Mouse (Mus musculus) frontal cortex, postnatal 25 days (tissue): ENCODE measurements around the gene Dcst2.
A peak's percentile ranks its signal among the peaks of the same experiment; 100 is the strongest.

Experiments used
- DNase-seq, 2 experiments: peaks; one replicate each; pipeline ENCODE4 v3.0.0; 2022; ENCODE audit warnings: low spot score in 2 of 2

Dcst2 gene

DNA sequence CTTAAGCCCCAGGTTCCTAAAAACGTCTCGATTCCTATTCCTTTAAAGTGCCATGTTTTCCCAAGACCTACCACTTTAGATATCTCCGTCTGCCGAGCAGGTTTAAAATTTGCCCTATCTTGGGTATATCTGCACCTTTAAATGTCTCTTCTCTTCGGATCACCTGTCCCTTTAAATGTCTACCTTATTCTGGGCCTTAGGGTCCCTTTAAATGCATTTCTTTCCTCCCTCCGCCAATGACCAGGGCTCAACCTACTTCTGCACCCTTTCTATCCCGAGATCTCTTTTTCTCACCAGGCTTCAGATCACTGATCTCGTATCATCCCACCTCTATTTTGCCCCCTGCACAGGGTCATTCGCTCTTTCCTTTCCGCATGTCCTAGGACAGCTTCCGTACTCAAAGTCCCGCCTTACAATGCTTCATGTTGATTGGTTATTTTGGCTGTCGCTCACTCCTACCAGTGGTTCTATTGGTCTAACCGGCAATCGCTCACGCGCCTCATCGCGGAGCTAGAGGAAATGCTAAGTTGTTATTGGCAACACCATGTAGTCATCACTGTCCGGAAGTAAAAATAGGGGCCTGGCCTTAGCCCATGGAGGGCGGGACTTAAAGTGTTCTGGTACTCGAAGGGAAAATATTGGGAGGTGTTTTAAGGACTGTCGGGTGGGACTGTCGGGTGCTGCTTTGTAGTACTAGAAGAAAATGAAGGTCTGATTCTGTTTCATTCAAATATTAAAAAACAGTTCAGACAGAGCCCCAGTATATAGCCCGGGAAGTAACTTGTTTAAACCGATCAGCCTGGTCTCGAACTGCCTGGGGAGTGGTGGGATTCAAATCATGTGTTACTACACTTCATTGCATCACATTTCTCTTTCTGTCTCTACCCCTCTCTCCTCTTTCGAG, 50.0 kb downstream of the Dcst2 start, which contains the start of gene Flad1:
TSS of gene Flad1 (minus strand) at position 381 of the 904 bp plus-strand sequence.
- peak; percentile 100 for DNase-seq

DNA sequence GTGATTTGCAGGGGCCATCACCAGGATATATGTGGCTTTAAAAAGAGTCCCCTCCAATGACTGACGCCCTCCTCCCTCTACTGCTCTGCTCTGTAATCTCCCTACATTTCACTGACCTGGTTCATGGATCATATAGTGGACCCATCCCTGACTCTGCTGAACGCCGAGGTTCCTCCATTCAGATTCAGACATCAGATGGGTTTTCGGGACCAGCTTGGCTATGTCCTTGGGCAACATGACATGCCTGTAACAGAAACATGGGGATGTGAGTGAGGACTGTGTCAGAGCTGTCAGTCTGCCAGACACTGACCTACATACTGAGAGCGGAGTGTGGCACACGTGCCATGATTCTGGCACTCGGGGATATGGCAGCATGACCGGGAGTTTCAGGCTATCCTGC, 54.4 kb downstream of the Dcst2 start:
- DNase-seq, result no peak

DNA sequence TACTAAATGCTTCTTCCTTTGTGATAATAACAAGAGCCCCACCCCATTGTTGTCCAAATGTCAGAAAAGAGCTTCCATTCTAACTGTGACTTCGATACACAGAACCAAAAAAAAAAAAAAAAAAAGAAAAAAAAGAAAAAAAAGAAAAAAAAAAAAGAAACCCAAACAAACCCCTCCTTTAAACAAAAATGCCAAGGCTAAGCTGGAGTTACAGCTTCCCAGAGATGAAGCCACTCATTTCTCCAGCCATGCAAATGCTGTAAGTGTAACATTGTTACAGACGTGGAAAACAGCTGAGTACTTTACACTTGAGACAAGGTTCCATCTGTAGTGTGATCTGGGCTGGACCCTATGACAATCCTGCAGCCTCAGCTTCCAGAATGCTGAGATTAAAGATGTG, 55.4 kb downstream of the Dcst2 start:
- no peak for DNase-seq

DNA sequence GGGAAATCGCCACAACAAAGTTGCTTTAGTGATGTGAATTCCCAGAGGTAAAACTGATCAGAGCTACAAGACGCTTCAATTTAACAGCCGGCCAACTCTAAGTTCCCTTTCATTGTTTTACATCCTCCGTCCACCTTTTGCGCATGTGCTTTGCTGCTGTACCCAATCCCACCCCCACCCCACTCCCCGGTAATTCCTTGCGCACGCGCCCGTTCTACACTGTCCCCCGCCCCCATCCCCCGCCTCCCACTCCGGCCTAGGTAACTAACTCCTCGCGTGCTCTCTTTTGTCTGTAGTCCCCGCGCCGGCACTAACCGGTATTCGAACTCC, 56.0 kb downstream of the Dcst2 start:
- DNase-seq, result no peak

DNA sequence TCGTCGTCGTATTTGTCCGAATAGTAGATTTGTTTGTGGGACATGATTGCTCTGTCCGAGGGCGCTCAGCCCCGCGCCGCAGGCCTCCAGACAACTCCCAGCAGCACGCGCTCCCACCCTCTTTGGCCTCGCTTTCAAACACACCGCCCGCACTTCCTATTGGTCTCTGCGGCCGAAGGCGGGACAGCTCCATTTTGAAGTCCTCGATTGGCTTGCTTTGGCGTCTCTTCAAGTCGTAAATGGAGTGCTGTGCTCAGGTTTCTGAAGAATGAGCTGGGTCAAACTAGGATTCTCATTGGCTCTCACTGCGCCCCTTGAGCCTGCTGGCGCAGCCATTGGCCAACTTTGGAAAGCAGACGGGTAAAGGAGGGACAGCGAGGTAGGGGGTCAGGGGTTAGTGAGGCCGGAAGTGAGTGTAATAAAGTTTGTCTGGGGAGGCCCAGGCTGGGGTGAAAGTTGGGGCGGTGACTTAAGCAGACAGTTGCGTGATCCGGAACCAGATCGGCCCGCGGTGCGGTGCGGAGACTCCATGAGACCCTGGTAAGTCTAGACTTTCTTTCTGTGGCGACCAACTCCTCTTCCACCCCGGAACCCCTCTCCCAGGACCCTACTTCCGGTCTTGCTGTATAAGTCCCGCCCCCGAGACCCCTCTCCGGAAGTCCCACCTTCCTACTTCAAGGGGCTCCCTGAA, 56.5 kb downstream of the Dcst2 start, which contains the start of the genes Cks1b and Shc1:
TSS of gene Cks1b (minus strand) at position 214 of the 691 bp plus-strand sequence.
TSS of gene Shc1 (plus strand) at position 274 of the 691 bp plus-strand sequence.
- DNase-seq, result peak; percentile 80 to 85

DNA sequence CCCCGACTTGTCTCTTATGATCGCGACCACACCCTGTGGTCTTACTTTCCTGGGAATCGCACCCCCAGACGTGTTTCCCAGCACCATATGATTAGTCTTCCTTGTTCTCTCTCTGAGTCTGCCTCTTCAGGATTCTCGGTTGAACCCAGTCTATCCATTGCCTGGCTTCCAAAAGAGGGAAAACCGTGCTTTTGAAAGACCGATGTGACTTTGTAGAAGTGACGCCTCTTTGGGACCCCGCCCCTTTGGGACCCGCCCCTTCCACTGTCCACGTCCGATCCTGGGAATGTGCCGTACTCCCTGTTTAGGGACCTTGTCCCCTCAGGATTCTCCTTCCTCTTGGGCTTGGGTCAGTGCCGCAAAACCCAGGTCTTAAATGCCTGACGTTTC, 57.1 kb downstream of the Dcst2 start:
- DNase-seq, result no peak

DNA sequence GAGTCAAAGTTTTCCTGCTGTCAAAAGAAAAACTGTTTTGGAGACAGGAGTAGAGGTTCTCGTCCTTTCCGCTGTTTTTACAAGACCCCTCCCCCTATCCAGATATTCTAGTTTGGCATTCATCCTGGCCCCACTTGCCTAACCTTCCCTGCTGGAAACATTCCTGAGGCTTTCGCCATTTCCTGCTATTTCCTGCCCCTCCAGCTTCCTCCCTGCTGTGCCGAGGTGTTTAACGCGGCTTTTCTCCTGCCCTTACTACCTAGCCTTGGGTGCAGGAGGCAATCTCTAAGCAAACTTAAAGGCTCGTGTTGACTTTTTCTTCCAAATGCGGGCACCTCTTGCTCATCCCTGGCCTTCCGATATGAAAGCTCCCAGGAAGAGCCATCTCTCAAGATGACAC, 57.8 kb downstream of the Dcst2 start:
- no peak for DNase-seq

DNA sequence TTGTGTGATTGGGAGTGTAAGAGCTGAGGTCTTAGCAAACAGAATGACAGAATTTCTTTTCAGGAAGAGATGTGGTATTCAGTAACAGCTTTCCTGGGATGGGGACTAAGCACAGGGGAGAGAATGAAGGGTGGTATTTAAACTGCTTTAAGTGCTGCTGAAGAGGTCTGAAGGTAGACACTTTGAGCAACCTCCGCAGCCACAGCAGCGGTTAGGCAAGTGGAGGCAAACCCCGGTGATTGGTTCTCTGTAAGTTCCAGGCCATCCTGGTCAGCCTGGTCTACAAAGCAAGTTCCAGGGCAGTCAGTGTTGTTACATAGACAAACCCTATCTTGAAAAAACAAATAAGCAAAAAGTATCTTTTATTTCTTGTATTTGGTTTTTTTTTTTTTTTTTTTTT, 58.2 kb downstream of the Dcst2 start:
- DNase-seq, result no peak

DNA sequence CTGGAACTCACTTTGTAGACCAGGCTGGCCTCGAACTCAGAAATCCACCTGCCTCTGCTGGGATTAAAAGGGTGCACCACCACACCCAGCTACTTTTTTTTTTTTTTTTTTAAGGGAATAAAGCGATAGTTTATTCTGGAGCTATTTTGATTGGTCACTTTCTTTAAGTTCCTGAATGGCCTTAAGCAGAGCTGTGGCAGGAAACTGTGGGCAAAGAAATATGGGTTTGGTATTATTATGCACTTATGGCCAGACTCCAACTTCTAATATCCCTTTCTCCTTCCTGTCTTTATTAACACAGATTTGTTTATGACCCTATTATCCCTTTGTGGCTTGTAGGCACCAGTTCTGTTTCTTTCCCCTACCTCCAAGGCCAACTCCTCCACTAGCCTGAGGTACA, 58.6 kb downstream of the Dcst2 start:
- DNase-seq, result no peak

DNA sequence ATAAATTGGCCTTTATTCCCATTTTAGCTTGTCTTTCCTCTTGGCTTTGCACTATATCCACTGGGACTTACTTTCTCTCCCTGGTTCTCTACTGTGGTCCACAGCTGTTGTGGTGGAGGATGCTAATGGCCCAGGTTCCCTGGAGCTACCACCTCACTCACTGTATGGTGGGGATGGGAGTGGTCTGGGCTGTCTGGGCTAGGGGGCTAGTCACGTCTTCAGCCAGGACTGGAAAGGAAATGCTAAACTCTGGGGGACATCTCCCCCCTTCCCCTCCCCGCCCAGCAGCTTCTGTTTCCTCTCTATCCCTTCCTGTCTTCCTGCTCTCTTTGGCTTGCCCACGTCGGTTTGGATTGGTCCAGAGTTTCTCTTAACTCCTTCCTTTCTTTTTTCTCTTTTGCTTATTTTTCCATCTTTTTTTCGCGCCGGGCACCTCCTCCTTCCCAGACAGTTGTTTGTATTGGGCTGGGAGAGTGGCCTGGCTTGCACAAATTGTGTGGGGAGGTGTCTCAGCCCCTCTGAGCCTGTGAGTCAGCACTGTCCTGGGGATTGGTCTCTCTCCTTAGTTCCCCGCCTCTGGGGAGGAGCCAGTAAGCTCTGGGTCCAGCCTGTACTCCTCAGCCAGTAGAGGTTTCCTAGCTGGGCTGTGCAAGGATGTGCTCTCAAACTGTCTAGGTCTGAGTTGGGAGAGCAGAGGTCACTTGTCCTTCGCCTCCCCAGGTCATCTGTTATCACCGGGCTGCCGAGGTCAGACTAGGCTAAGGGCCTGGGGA, 59.4 kb downstream of the Dcst2 start:
- DNase-seq, result peak; percentile 40 to 51

DNA sequence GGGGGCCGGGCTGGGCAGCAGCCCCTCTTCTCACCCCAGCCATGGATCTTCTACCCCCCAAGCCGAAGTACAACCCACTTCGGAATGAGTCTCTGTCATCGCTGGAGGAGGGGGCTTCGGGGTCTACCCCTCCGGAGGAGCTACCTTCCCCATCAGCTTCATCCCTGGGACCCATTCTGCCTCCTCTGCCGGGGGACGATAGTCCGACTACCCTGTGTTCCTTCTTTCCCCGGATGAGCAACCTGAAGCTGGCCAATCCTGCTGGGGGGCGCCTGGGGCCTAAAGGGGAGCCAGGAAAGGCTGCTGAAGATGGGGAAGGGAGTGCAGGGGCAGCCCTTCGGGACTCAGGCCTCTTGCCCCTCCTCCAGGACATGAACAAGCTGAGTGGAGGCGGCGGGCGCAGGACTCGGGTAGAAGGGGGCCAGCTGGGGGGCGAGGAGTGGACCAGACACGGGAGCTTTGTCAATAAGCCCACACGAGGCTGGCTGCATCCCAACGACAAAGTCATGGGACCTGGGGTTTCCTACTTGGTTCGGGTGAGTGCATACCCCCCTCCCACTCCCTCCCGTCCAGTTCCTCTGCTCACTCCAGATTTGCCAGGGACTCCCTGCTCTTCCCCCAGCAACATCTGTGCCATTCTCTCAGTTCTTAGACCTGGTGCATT, 60.2 kb downstream of the Dcst2 start:
- DNase-seq, result no peak

DNA sequence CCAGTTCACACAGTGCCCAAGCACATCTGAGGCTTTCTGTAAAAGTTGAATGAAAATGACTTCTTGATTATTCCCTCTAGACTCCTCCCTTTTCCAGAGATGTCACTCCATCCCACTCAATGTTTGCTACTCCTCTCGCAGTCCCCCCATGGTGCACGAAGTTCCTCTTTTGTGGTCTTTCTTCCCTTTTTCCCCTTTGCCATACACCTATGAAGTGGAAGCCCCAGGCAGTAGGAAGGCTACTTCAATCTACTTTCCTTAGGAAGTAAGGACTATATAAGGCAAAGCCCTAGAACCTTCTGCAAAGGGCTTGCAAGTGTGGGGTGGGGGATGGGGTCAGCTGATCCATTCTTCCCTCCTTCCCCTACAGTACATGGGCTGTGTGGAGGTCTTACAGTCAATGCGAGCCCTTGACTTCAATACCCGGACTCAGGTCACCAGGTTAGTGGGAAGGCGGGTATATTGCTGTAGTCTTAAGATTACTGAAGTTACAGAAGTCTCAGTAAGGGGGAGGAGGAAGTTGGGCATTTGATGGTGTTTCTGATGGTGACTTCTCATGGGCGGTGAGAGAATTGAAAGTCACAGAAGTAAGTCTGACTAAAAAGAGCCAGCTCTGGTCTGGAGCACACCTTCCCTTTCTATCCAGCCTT, 60.9 kb downstream of the Dcst2 start:
- DNase-seq, result no peak

DNA sequence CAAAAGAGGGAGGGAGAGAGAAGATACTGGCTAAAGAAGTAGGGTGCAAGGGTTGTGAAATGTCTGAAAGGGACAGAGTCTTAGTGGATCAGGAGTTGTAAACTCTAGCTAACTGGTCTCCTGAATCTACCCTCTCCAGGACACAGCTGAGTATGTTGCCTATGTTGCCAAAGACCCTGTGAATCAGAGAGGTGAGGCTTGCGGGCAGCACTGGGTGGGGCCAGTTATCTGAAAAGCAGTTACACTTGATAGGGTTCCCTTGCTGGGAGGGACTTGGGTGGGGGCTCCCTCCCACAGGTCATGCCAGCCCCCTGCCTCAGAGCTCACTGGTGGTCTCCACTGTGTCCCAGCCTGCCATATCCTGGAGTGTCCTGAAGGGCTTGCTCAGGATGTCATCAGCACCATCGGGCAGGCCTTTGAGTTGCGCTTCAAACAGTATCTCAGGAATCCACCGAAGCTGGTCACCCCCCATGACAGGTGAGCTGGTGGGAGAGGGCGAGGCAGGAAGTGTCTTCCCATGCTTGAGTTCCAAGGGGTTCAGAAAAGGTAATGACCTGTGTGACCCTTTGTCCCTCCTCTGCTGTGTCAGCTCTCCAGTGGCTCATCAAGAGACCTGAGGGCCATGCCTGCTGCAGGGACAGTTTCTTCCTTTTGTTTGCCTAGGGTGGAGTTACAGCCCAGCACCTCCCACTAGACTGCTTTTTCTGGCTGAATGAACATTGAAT, 62.8 kb downstream of the Dcst2 start:
- no peak for DNase-seq

DNA sequence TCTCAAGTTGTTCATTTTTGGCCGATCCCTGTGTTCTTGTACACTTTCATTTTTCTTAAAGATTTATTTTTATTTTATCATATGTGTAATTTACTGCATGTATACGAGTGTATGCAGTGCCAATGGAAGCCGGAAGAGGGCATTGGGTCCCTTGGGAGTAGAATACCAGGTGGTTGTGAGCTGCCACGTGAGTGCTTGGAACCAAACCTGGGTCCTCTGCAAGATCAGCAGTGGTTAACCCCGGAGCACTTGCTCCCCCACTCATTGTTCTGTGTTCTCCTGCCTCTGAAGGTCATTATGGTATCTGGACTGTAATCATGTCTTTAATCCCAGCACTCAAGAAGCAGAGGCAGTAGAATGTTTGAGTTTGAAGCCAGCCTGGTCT, 63.4 kb downstream of the Dcst2 start:
- no peak for DNase-seq

DNA sequence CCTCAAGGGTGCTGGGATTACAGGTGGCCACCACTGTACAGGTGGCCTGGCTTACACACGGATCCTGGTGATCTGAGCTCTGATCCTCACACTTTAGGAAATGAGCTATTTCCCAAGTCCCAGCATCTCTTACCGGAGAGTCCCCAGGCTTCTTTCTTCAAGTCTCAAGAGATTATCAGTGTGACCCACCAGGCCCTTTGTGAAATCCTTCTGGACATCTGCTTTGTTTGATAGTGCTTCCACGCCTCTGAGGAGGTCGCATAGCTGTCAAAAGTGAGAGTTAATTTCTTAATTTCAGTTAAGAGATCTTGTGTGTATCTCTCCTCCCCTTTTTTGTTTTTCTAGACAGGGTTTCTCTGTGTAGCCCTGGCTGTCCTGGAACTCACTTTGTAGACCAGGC, 64.1 kb downstream of the Dcst2 start:
- no peak for DNase-seq
